Mouse (Mus musculus): Measurements from ENCODE around the gene Cux1.

DNA sequence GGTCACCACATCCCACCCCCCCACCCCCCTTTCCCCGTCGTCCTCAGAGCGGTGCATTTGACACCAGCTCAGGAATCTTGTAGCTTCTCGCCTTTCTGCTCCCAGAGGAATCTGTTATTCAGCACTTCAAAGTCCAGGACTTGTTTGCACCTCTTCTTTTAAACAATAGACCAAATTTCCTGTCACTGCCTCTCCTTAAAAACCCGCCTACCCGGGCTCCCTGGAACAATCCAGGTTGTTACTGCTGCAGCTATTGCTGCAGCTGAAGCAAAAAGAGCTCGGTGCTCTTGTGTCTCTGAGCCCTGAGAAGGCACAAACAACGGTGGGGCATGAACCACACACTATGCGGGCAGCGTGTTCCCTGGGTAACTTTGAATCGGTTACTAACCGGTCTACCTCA is 14.9 kb upstream of the Cux1 start:
- TF ChIP-seq CTCF (IDR thresholded peaks at IDR 0.05; ENCODE audit: insufficient read depth, low read depth, low read length) (no peak), POLR2A (IDR thresholded peaks at IDR 0.05; ENCODE audit: insufficient read depth, low read depth, low read length) (no peak)

All from olfactory bulb, adult 2 months (tissue).